Mouse (Mus musculus): Measurements from ENCODE around the gene Ten1. TPM values are rescaled to one million over a fixed set of nuclear protein-coding genes. Genes with fewer than 3 reads are reported as not detected.

The Ten1 gene
- polyA plus RNA-seq, 1 experiment from 2014 or later: 92.8 TPM

DNA sequence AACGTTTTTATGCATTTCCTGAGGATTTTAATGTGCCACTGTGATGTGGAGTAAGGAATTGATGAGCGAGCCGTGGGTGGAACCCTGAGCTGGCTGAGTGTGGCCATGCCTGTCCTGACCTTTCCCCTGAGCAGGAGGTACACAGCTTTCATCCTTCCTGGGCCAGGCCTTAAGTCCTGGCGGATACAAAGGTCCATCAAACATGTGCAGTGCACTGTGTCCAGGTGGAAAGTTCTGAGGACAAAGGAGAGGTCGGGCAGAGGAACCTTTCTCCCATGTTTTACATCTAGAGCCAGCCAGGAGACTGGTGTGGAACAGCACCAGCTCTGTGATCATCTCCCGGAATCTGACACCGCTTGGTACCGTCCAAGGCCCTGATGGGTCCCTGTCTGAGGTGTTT lies 10.6 kb downstream of the Ten1 start:
- H3K27ac ChIP-seq (ENCODE audit: low read length): no peak overlapping the region
- WGBS: 83% methylated on average over 8 of the region's 8 CpGs

DNA sequence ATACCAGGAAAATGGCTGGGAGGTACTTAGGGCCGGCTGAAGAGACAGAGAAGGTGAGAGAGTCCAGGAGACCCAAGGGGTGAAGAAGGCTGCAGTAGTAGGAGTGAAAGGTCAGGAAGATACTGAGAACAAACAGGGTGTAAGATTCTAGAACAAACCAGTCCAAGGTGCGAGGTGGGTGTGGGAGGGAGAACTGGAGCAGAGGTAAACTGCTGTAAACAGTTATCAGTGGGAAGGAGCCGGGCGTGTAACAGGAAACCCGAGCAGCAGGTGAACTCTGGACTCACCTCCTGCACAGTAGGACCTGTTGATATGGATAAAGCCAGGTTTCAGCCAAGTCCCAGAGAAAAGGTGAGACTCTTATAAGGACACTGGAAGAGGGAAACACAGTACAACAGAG lies 12.0 kb downstream of the Ten1 start:
- 77% methylated on average over 5 of the region's 5 CpGs for WGBS
- Histone ChIP-seq H3K27me3 (replicated peaks; ENCODE audit: control insufficient read depth, insufficient read depth, low read length) (no peaks in the 10 kb centered on the region), H3K27ac (ENCODE audit: low read length) (no peak overlapping the region), H3K4me2 (ENCODE audit: low read length) (no peak overlapping the region), H3K4me3 (replicated peaks; ENCODE audit: low read length) (no peak overlapping the region), H3K9me3 (ENCODE audit: control insufficient read depth, low read length) (no peaks in the 10 kb centered on the region), H3K4me1 (replicated peaks; ENCODE audit: control insufficient read depth, insufficient read depth, low read length) (no peaks in the 10 kb centered on the region), H3K9ac (replicated peaks; ENCODE audit: low read depth, low read length) (no peak overlapping the region), H3K36me3 (ENCODE audit: control insufficient read depth, insufficient read depth) (peaks cover 6% of the 10 kb centered on the region)
- no peak for ATAC-seq

More for the DNA sequence above, 10.6 kb downstream of the Ten1 start:
- Histone ChIP-seq H3K9me3 (ENCODE audit: control insufficient read depth, low read length) (no peaks in the 10 kb centered on the region), H3K27me3 (replicated peaks; ENCODE audit: control insufficient read depth, insufficient read depth, low read length) (no peaks in the 10 kb centered on the region), H3K9ac (replicated peaks; ENCODE audit: low read depth, low read length) (no peak overlapping the region), H3K36me3 (ENCODE audit: control insufficient read depth, insufficient read depth) (peaks cover 6% of the 10 kb centered on the region), H3K4me1 (replicated peaks; ENCODE audit: control insufficient read depth, insufficient read depth, low read length) (no peaks in the 10 kb centered on the region), H3K4me2 (ENCODE audit: low read length) (no peak overlapping the region), H3K4me3 (replicated peaks; ENCODE audit: low read length) (no peak overlapping the region)
- ATAC-seq: no peak

DNA sequence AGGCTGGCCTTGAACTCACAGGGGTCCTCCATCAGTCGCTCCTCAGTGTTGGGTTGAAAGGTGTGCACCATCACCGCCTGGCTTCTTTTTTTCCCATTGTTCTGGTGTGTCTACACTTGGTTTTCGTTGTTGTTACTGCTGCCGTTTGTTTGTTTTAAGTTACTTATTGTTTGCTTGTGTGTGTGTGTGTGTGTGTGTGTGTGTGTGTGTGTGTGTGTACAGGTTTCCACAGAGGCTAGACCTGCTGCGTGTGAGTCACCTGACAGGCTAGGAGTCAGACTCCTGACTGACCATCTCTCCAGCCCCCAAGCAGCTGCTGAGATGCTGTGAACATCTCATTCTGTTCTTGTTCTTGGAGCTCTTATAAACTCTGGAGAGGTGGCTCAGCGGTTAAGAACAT lies 14.2 kb downstream of the Ten1 start:
- Histone ChIP-seq H3K27me3 (replicated peaks; ENCODE audit: control insufficient read depth, insufficient read depth, low read length) (no peaks in the 10 kb centered on the region), H3K9ac (replicated peaks; ENCODE audit: low read depth, low read length) (no peak overlapping the region), H3K9me3 (ENCODE audit: control insufficient read depth, low read length) (no peaks in the 10 kb centered on the region), H3K36me3 (ENCODE audit: control insufficient read depth, insufficient read depth) (no peaks in the 10 kb centered on the region), H3K4me3 (replicated peaks; ENCODE audit: low read length) (no peak overlapping the region), H3K4me1 (replicated peaks; ENCODE audit: control insufficient read depth, insufficient read depth, low read length) (no peaks in the 10 kb centered on the region), H3K4me2 (ENCODE audit: low read length) (no peak overlapping the region), H3K27ac (ENCODE audit: low read length) (no peak overlapping the region)
- no peak for ATAC-seq
- WGBS: 94% methylated on average over 6 of the region's 6 CpGs

DNA sequence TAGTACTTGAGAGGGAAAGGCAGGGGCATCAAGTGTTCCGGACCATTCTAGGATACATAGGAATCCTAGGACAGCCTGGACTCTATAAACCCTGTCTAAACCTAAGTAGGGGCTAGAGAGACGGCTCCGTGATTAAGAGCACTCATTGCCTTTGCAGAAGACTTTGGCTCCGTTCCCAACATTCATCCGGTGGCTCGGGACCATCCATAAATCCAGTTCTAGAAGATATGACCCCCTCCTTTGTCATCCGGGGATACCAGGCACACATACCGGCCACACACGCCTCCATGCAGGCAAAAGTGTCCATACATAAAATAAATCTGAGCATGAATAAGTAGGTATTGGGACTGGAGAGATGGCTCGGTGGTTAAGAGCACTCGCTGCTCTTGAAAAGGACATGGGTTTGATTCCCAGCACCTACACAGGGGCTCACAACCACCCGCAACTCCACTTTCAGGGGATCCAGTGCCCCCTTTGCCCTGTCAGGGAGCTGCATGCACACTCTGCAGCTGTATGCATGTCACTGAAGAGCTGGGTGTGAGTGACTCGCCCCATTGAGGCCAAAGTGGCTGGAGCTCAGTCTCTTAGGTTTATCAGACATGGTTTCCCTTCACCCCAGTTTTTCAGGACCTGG lies 15.3 kb downstream of the Ten1 start:
- H3K4me3 ChIP-seq (replicated peaks; ENCODE audit: low read length): no peak overlapping the region
- 88% methylated on average over 13 of the region's 13 CpGs for WGBS
- H3K36me3 ChIP-seq (ENCODE audit: control insufficient read depth, insufficient read depth): no peaks in the 10 kb centered on the region
- no peaks in the 10 kb centered on the region for H3K27me3 ChIP-seq (replicated peaks; ENCODE audit: control insufficient read depth, insufficient read depth, low read length)
- ATAC-seq: no peak
- H3K27ac ChIP-seq (ENCODE audit: low read length): no peak overlapping the region
- H3K4me2 ChIP-seq (ENCODE audit: low read length): no peak overlapping the region
- no peak overlapping the region for H3K9ac ChIP-seq (replicated peaks; ENCODE audit: low read depth, low read length)
- peaks cover 7% of the 10 kb centered on the region for H3K4me1 ChIP-seq (replicated peaks; ENCODE audit: control insufficient read depth, insufficient read depth, low read length)
- no peaks in the 10 kb centered on the region for H3K9me3 ChIP-seq (ENCODE audit: control insufficient read depth, low read length)

DNA sequence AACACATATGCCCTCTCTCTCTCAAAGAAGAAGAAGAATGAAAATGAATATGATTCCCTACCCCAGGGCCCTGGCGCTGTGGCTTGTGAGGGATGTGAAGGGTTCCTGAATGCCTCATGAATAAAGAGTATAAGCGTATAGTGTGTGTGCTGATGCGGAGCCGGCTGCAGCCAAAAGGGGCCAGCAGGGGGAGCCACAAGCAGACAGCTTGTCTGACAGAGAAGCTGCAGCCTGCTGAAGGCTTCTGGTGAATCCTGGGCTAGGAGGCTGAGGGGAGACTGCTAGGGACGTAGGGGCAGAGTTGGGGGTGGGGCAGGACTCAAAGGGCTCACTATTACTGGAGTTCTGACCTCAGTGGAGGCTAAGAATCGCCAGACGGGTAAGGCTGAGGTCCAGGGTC lies 16.5 kb downstream of the Ten1 start:
- 89% methylated on average over 7 of the region's 7 CpGs for WGBS
- ATAC-seq: no peak
- peaks cover 16% of the 10 kb centered on the region for H3K4me1 ChIP-seq (replicated peaks; ENCODE audit: control insufficient read depth, insufficient read depth, low read length)

GRCm38 (mm10) chr11:116215991-116216390 lies 17.3 kb downstream of the Ten1 start:
- H3K27ac ChIP-seq (ENCODE audit: low read length): no peak overlapping the region
- peaks cover 2% of the 10 kb centered on the region for H3K27me3 ChIP-seq (replicated peaks; ENCODE audit: control insufficient read depth, insufficient read depth, low read length)
- no peak for ATAC-seq
- H3K4me3 ChIP-seq (replicated peaks; ENCODE audit: low read length): no peak overlapping the region
- no peaks in the 10 kb centered on the region for H3K36me3 ChIP-seq (ENCODE audit: control insufficient read depth, insufficient read depth)
- WGBS: 88% methylated on average over 6 of the region's 6 CpGs
- H3K9me3 ChIP-seq (ENCODE audit: control insufficient read depth, low read length): no peaks in the 10 kb centered on the region
- peaks cover 16% of the 10 kb centered on the region for H3K4me1 ChIP-seq (replicated peaks; ENCODE audit: control insufficient read depth, insufficient read depth, low read length)
- H3K4me2 ChIP-seq (ENCODE audit: low read length): no peak overlapping the region
- no peak overlapping the region for H3K9ac ChIP-seq (replicated peaks; ENCODE audit: low read depth, low read length)

More for the DNA sequence above, 16.5 kb downstream of the Ten1 start:
- H3K9ac ChIP-seq (replicated peaks; ENCODE audit: low read depth, low read length): no peak overlapping the region
- H3K27me3 ChIP-seq (replicated peaks; ENCODE audit: control insufficient read depth, insufficient read depth, low read length): no peaks in the 10 kb centered on the region
- no peaks in the 10 kb centered on the region for H3K9me3 ChIP-seq (ENCODE audit: control insufficient read depth, low read length)
- no peak overlapping the region for H3K27ac ChIP-seq (ENCODE audit: low read length)
- no peaks in the 10 kb centered on the region for H3K36me3 ChIP-seq (ENCODE audit: control insufficient read depth, insufficient read depth)
- no peak overlapping the region for H3K4me3 ChIP-seq (replicated peaks; ENCODE audit: low read length)
- no peak overlapping the region for H3K4me2 ChIP-seq (ENCODE audit: low read length)

GRCm38 (mm10) chr11:116216549-116216948 lies 17.9 kb downstream of the Ten1 start:
- 0 out of 2 replicates have a peak, but pooled peaks cover 1% of the 10 kb centered on the region for H3K9me3 ChIP-seq (ENCODE audit: control insufficient read depth, low read length)
- peaks cover 16% of the 10 kb centered on the region for H3K4me1 ChIP-seq (replicated peaks; ENCODE audit: control insufficient read depth, insufficient read depth, low read length)
- no peak overlapping the region for H3K4me2 ChIP-seq (ENCODE audit: low read length)
- H3K9ac ChIP-seq (replicated peaks; ENCODE audit: low read depth, low read length): no peak overlapping the region
- ATAC-seq: no peak
- H3K27me3 ChIP-seq (replicated peaks; ENCODE audit: control insufficient read depth, insufficient read depth, low read length): peaks cover 8% of the 10 kb centered on the region
- H3K36me3 ChIP-seq (ENCODE audit: control insufficient read depth, insufficient read depth): no peaks in the 10 kb centered on the region
- 85% methylated on average over 11 of the region's 11 CpGs for WGBS
- H3K4me3 ChIP-seq (replicated peaks; ENCODE audit: low read length): no peak overlapping the region
- H3K27ac ChIP-seq (ENCODE audit: low read length): no peak overlapping the region

- WGBS: 81% methylated on average over 2 of the region's 2 CpGs
- Histone ChIP-seq H3K9ac (replicated peaks; ENCODE audit: low read depth, low read length) (no peak overlapping the region), H3K36me3 (ENCODE audit: control insufficient read depth, insufficient read depth) (no peaks in the 10 kb centered on the region)
These were observed 19.6 kb downstream of the Ten1 start for GRCm38 (mm10) chr11:116218263-116218662.

GRCm38 (mm10) chr11:116218737-116219400 lies 20.2 kb downstream of the Ten1 start:
- Histone ChIP-seq H3K4me2 (ENCODE audit: low read length) (no peak overlapping the region), H3K9me3 (ENCODE audit: control insufficient read depth, low read length) (0 out of 2 replicates have a peak, but pooled peaks cover 3% of the 10 kb centered on the region), H3K36me3 (ENCODE audit: control insufficient read depth, insufficient read depth) (no peaks in the 10 kb centered on the region), H3K9ac (replicated peaks; ENCODE audit: low read depth, low read length) (no peak overlapping the region), H3K4me3 (replicated peaks; ENCODE audit: low read length) (no peak overlapping the region), H3K27ac (ENCODE audit: low read length) (peak overlapping the region; percentile 67), H3K27me3 (replicated peaks; ENCODE audit: control insufficient read depth, insufficient read depth, low read length) (peaks cover 19% of the 10 kb centered on the region), H3K4me1 (replicated peaks; ENCODE audit: control insufficient read depth, insufficient read depth, low read length) (peaks cover 19% of the 10 kb centered on the region)
- 23% methylated on average over 7 of the region's 7 CpGs for WGBS
- peak; percentile 88 for ATAC-seq

More at GRCm38 (mm10) chr11:116218263-116218662, 19.6 kb downstream of the Ten1 start:
- no peak for ATAC-seq
- 0 out of 2 replicates have a peak, but pooled peaks cover 3% of the 10 kb centered on the region for H3K9me3 ChIP-seq (ENCODE audit: control insufficient read depth, low read length)
- H3K27ac ChIP-seq (ENCODE audit: low read length): peak overlapping the region; percentile 67
- H3K4me1 ChIP-seq (replicated peaks; ENCODE audit: control insufficient read depth, insufficient read depth, low read length): peaks cover 19% of the 10 kb centered on the region
- peaks cover 13% of the 10 kb centered on the region for H3K27me3 ChIP-seq (replicated peaks; ENCODE audit: control insufficient read depth, insufficient read depth, low read length)
- no peak overlapping the region for H3K4me3 ChIP-seq (replicated peaks; ENCODE audit: low read length)
- H3K4me2 ChIP-seq (ENCODE audit: low read length): no peak overlapping the region

Data from forebrain, embryonic 16.5 days (tissue).